Mouse (Mus musculus): ENCODE data around the gene Cenpj.

GRCm38 (mm10) chr14:56602069-56602468 is 26.8 kb upstream of the Cenpj start:
- no peak for TF ChIP-seq POLR2A (IDR thresholded peaks at IDR 0.05; ENCODE audit: low read depth, low read length)
- TF ChIP-seq CTCF (IDR thresholded peaks at IDR 0.05; ENCODE audit: extremely low read depth, insufficient read depth, insufficient read length, insufficient replicate concordance) = no peak

Data from spleen, adult 2 months (tissue).